Mouse (Mus musculus) intestine, postnatal 0 days (tissue): ENCODE results near the gene Ten1. TPM values are rescaled to one million over a fixed set of nuclear protein-coding genes. Genes with fewer than 3 reads are reported as not detected.

Source experiments
- ATAC-seq: fragments of 200-750 bp; cut with Nextera tagmentation; 2 replicates; pipeline ENCODE4 v1.8.0; 2017; ENCODE audit warnings: mild to moderate bottlenecking, moderate TSS enrichment, moderate library complexity
- H3K27ac ChIP-seq: fragments of 300-500 bp; sonication (generic); 2 replicates; pipeline ENCODE4 v1.5.1; 2014; ENCODE audit warnings: mild to moderate bottlenecking, low read depth, low read length, moderate library complexity
- H3K27me3 ChIP-seq: fragments of 300-500 bp; sonication (generic); replicated peaks from 2 replicates; pipeline ENCODE4 v1.6.1; 2014; ENCODE audit warnings: low read length, mixed read lengths; ENCODE audit not compliant: control insufficient read depth, insufficient read depth
- H3K36me3 ChIP-seq: fragments of 300-500 bp; sonication (generic); 2 replicates; pipeline ENCODE4 v1.6.1; 2014; ENCODE audit warnings: mild to moderate bottlenecking, moderate library complexity; ENCODE audit not compliant: control insufficient read depth, insufficient read depth
- H3K4me1 ChIP-seq: fragments of 300-500 bp; sonication (generic); replicated peaks from 2 replicates; pipeline ENCODE4 v1.6.1; 2014; ENCODE audit warnings: antibody characterized with exemption, low read length, mixed read lengths; ENCODE audit not compliant: control insufficient read depth, insufficient read depth
- H3K4me2 ChIP-seq: fragments of 300-500 bp; sonication (generic); replicated peaks from 2 replicates; pipeline ENCODE4 v1.6.1; 2014; ENCODE audit warnings: low read depth, mild to moderate bottlenecking, moderate library complexity
- H3K4me3 ChIP-seq: fragments of 300-500 bp; sonication (generic); 2 replicates; pipeline ENCODE4 v1.5.1; 2014; ENCODE audit warnings: low read depth, low read length
- H3K9ac ChIP-seq: fragments of 300-500 bp; sonication (generic); 2 replicates; pipeline ENCODE4 v1.6.1; 2014; ENCODE audit warnings: mild to moderate bottlenecking, low read depth, low read length
- H3K9me3 ChIP-seq: fragments of 300-500 bp; sonication (generic); 2 replicates; pipeline ENCODE4 v1.6.1; 2016; ENCODE audit warnings: mixed run types; ENCODE audit not compliant: control insufficient read depth
- CTCF ChIP-seq: sonication (generic); IDR thresholded peaks from 2 replicates; pipeline ENCODE4 v1.5.1; 2016; ENCODE audit warnings: low read depth, mild to moderate bottlenecking, control low read depth, antibody characterized with exemption, moderate library complexity
- WGBS: fragments of 180-500 bp; shearing (Covaris S2); extraction: QIAGEN DNeasy Blood & Tissue Kit; methylation state at CpG from one replicate; pipeline ENCODE4 v1.1.7; 2014; 5-methylcytosine and 5-hydroxymethylcytosine counted together
- polyA plus RNA-seq: library from polyadenylated mRNA; unstranded; fragments of >200 nt; fragmentation: Nextera tagmentation; extraction: Ambion mirVana; gene quantifications from 2 replicates; pipeline ENCODE4 v1.2.1, GENCODE M21; 2015

Ten1 gene
- polyA plus RNA-seq, 1 experiment from 2014 or later = 66.8 TPM

DNA sequence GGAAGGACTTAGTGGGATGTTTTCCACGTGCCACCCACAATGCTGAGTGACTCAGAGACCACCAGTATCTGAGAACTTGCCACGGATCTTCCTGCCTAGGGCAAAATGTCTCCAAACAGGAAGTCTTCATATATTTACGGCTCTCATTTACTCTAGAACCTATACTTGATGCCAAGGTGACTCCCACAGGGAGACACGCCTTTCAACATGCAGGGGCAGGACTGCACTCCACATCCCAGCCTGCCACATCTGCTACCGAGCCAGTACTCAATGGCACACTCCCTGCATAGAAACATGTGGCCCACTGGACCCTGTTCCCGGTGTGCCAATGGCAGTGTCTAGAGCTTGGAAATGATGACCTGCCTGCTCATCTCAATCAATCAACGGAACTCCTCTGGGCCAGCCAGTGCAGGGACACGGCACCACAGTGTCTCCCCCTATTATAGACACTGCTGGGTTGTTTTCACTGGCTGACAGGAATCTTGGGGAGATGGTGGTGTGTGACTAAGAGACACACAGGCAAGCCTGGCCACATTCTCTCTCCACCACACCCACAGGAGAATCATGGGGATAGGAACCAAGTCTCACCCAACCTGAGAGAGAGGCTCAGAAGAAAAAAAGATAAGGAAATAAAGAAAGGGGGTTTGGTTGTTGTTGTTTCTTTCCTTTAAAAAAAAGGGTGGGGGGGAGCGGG lies 57.5 kb downstream of the Ten1 start:
- peaks cover 84% of the 10 kb centered on the region for H3K36me3 ChIP-seq
- no peaks in the 10 kb centered on the region for H3K9me3 ChIP-seq
- no peak for TF ChIP-seq CTCF
- H3K27ac ChIP-seq = no peak overlapping the region
- 78% methylated on average over 9 of the region's 9 CpGs for WGBS
- H3K4me3 ChIP-seq = no peak overlapping the region
- no peak for ATAC-seq
- no peaks in the 10 kb centered on the region; the same call in 1 of the 2 replicates for H3K4me1 ChIP-seq
- H3K4me2 ChIP-seq = no peak overlapping the region
- H3K27me3 ChIP-seq = no peaks in the 10 kb centered on the region
- H3K9ac ChIP-seq = no peak overlapping the region

DNA sequence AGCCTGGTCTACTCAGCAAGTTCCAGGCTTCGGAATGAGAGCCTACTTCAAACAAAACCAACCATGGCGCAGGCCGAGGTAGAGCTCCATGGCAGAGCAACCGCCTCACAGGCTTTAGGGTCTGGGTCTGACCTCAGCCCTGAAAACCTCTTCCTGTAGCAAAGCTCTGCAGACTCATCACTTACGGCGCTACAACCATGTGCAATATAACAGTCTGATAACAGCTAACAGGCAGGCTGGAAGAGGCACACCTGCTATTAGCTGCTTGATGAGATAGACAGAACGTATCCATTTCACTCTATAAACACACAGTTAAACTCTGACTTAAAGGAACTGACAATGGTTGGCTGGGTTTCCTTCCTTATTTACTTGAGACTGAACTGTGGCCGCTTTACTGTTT lies 60.8 kb downstream of the Ten1 start:
- no peak for TF ChIP-seq CTCF
- Histone ChIP-seq H3K4me1 (no peaks in the 10 kb centered on the region; the same call in 1 of the 2 replicates), H3K36me3 (peaks cover 84% of the 10 kb centered on the region), H3K4me3 (no peak overlapping the region), H3K27me3 (no peaks in the 10 kb centered on the region), H3K9ac (peak overlapping the region; percentile 17; the same call in 1 of the 2 replicates), H3K4me2 (no peak overlapping the region), H3K27ac (peak overlapping the region; percentile 57), H3K9me3 (no peaks in the 10 kb centered on the region)
- 55% methylated on average over 8 of the region's 8 CpGs for WGBS
- peak; percentile 52 for ATAC-seq

DNA sequence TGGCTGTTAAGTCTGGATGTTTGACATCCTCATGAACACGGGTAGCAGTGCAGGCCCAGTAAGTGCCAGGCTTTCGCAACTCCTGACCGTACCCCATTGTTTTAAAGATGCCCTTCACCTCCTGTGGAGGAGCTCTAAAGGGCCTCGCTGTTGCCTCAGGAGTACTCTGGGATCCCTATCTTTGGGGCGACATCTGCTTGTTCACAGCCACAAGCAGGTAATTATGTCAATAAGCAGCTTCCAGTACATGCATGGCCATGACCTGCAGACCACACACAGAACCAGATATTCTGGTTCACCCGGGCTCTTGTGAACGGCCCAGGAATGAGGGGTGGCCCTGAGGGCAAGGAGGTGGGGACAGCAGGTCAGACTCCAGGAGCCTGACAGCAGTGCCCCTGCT lies 61.6 kb downstream of the Ten1 start:
- no peak for TF ChIP-seq CTCF
- ATAC-seq = no peak
- no peak overlapping the region for H3K9ac ChIP-seq
- no peaks in the 10 kb centered on the region for H3K9me3 ChIP-seq
- H3K4me3 ChIP-seq = no peak overlapping the region
- peak overlapping the region; percentile 62; the same call in 1 of the 2 replicates for H3K27ac ChIP-seq
- H3K4me2 ChIP-seq = no peak overlapping the region
- 64% methylated on average over 7 of the region's 7 CpGs for WGBS
- peaks cover 83% of the 10 kb centered on the region for H3K36me3 ChIP-seq
- no peaks in the 10 kb centered on the region; the same call in 1 of the 2 replicates for H3K4me1 ChIP-seq
- no peaks in the 10 kb centered on the region for H3K27me3 ChIP-seq

Other genes with a start within 250 kb of the Ten1 start
- gene Itgb4, start 224.1 kb upstream of the Ten1 start, polyA plus RNA-seq = 16.6 and 17.8 TPM in 2 replicates
- 387 and 418 TPM in 2 replicates for gene Galk1, start 186.1 kb upstream of the Ten1 start, polyA plus RNA-seq
- gene H3f3b, start 170.9 kb upstream of the Ten1 start, polyA plus RNA-seq = 1,144 and 1,190 TPM in 2 replicates
- 7.4 and 8.8 TPM in 2 replicates for gene Unk, start 168.5 kb upstream of the Ten1 start, polyA plus RNA-seq
- gene Unc13d, start 120.9 kb upstream of the Ten1 start, polyA plus RNA-seq = 1.1 and 1.2 TPM in 2 replicates
- gene Wbp2, start 111.9 kb upstream of the Ten1 start, polyA plus RNA-seq = 179 and 201 TPM in 2 replicates
- gene Trim47, start 71.6 kb upstream of the Ten1 start, polyA plus RNA-seq = 15.7 and 16.1 TPM in 2 replicates
- gene Trim65, start 67.7 kb upstream of the Ten1 start, polyA plus RNA-seq = 3.1 and 3.3 TPM in 2 replicates
- gene Mrpl38, start 60.0 kb upstream of the Ten1 start, polyA plus RNA-seq = 35.6 and 38.5 TPM in 2 replicates
- 3.7 and 4.8 TPM in 2 replicates for gene Fbf1, start 30.7 kb upstream of the Ten1 start, polyA plus RNA-seq
- gene Acox1, start 190 bp downstream of the Ten1 start, polyA plus RNA-seq = 98.9 and 114 TPM in 2 replicates
- 1.2 and 1.3 TPM in 2 replicates for gene Evpl, start 39.2 kb downstream of the Ten1 start, polyA plus RNA-seq
- gene Srp68, start 75.4 kb downstream of the Ten1 start, polyA plus RNA-seq = 45.2 and 48.7 TPM in 2 replicates
- gene Galr2, start 82.1 kb downstream of the Ten1 start, polyA plus RNA-seq = 0.10 and 0.29 TPM in 2 replicates
- gene Exoc7, start 108.4 kb downstream of the Ten1 start, polyA plus RNA-seq = 44.6 and 49.2 TPM in 2 replicates
- 0.09 TPM in 1 of 2 replicates, not detected in the other for gene Foxj1, start 136.5 kb downstream of the Ten1 start, polyA plus RNA-seq
- gene Rnf157, start 214.2 kb downstream of the Ten1 start, polyA plus RNA-seq = 4.9 and 6.6 TPM in 2 replicates
- gene Ubald2, start 235.2 kb downstream of the Ten1 start, polyA plus RNA-seq = 60.2 and 60.6 TPM in 2 replicates